Mouse (Mus musculus) urinary bladder, postnatal 36 days (tissue): ENCODE results near the gene Dtnb.

Experiments
- DNase-seq, 2 experiments: peaks; one replicate each; pipeline ENCODE4 v3.0.0; 2022; ENCODE audit warnings: low spot score in 2 of 2, mixed read lengths in 1 of 2

Dtnb gene

DNA sequence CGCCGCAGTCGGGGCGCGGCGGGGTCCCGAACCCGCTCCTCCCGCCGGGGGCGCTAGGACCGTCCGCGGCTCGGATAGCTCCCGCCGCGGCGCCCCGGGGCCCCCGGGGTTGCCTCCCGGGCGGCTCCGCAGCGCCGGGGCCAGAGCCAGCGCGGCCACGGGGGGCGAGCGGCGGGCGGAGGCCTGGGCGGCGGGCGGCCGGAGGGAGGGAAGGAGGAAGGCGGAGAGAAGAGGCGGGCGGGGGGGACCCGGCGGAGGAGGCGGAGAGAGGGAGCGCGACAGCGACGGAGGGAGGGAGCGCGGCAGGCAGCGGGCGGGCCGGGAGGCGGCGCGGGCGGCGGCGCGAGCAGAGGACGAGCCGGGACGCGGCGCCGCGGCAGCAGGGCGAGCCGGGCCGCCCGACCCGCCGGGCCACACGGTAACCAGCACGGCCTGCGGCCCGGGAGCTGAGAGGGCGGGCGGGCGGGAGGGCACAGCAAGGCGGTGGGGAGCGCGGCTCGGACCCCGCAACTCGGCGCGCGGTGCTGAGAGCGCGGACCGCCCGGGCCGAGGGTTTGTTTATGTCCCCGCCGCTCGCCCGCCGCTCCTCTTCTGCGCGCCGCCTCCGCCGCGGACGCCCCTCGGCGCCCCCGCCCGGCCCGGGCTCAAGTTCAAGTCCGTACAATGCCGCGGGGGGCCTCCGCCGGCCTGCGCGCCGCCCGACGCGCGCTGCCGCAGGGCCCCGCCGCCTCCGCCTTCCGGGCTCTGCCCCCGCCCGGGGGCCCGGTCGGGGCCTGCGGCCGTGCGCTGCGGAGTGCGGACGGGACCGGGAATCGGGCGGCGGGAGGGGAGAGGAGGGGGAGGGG is 234.7 kb downstream of the Dtnb start:
- peak; percentile 58 to 76 for DNase-seq

DNA sequence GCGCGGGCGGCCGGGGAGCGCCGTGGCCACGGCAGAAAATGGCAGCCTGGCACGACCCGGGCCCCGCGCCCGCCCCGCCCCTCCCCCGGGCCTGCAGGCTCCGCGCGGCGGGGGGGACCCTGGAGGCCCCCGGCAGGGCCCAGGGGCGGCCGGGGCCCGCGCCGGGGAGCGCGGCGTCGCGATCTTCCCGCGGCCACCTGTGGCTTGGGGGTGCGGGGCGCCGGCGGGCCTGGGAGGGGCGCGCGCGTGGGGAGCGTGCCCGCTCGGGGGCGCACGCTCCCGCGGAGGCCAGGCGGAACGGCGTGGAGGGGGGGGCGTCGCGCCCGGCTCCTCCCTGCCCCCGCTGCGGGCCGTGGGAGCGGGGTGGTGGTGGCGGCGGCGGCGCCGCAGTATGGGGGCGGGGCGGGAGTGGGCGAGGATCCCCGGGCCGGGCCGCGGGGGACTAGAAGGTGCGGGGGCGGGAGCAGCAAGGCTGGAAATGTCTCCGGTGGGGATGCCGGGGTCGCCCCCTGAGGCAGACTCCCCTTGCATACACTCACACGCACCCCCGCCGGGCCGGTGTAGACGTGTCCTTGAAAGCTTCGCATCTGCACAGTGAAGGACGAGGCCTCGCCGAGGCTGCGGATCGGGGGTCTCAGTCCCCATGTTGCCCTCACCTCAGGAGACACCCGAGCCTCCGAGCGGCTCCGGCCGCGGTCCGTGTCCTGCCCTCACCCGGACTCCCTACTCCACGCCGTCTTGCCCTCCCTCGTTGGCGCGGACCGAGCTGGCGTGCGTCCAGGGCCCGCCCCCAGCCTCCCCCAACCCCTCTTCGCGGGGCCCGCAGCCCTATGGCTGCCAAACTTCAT is 235.6 kb downstream of the Dtnb start:
- DNase-seq: peak; percentile 26 to 42

DNA sequence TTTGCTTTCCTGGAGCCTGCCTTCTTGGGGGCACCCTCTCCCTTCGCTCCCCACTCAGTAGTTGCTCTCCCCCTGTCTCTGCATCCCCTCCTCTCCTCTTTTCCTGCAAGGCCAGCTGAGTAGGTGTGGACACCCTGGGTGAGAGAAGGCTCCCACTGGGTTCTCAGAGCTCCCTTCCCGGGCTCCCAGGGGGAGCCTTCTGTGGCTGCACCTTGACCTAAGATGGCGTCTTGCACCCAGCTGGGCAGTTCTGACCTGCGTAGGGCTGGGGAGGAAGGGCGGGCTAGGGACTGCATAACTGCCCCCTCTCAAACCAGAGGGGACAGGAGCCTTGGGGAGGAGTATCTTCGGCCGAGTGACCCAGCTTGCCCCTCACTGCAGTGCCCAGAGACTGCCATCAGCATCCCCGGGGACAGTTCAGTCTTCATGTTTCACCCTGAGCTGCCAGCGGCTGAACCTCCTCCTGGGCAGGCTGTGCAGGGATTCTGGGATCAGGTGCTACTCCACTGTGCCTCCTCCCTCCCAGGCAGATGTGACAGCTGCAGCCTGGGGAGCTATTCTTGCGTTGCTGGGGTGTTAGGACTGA is 236.3 kb downstream of the Dtnb start:
- DNase-seq: peak; percentile 26 to 31

GRCm38 (mm10) chr12:3809520-3810180 is 237.5 kb downstream of the Dtnb start:
- DNase-seq: no peak

DNA sequence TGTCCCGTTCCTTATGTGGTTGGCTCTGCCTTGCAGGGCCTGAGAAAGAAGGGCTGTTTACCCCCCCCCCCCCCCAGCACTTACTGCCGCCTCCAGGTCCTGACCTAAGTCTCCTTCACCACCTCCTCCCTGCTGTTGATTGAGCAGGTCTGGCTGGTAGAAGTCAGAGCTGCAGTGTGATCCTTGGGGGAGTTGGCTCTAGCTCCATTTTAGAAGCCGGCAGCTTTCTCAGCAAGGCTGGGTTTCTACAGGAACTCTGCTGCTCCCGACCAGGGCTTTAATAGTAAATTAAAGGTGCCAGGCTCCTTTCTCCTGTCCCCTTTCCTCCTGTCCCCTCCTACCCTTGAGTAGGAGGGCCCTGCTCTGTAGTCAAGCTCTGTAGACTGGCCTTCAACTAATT is 238.3 kb downstream of the Dtnb start:
- DNase-seq: no peak

- no peak for DNase-seq
These were observed 239.4 kb downstream of the Dtnb start for GRCm38 (mm10) chr12:3811596-3811995.

- no peak for DNase-seq
These were observed 240.1 kb downstream of the Dtnb start for GRCm38 (mm10) chr12:3812251-3812650.

DNA sequence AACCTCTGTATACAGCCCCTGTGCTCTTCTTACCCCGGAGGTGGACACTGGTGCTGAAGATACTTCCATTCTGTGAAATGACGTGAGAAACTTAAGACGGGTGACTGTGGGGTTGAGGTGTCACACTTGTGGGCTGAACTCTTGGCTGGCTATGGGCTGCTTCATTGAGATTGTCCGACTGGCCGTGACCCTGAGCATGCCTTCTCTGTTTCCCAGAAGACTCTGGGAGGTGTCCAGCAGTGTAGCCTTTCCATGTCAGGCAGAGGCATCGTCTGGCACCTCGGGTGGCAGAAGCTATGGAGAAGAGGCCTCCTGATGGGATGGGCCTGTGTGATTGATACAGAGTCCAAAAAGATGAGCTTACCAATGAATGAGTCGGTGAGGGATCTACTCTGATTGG is 241.0 kb downstream of the Dtnb start:
- DNase-seq: no peak

GRCm38 (mm10) chr12:3815386-3815785 is 243.2 kb downstream of the Dtnb start:
- DNase-seq: no peak

- no peak for DNase-seq
These were observed 244.9 kb downstream of the Dtnb start for GRCm38 (mm10) chr12:3817033-3817432.

GRCm38 (mm10) chr12:3817566-3817965 is 245.4 kb downstream of the Dtnb start:
- DNase-seq: no peak

GRCm38 (mm10) chr12:3819899-3820298 is 247.7 kb downstream of the Dtnb start:
- no peak for DNase-seq

DNA sequence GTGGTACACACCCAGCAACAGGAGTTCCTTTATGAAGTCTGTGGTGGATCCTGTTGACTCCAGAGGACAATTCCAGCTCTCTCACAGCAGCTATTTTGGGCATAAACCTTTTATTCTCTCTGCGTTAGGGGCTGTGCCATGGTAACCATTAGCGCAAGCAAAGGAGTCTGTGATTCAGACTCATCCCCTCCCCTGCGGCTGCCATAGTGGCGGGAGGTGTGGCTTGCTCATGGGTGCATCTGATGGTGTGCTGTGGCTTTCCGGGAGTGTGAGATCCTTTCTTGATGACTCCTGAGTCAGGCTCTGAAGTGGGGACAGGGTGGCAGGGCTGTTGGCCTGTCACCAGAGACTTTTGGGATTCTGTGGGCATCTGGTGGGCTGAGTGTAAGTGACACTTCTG is 251.2 kb downstream of the Dtnb start:
- no peak for DNase-seq

GRCm38 (mm10) chr12:3824906-3825713 is 252.9 kb downstream of the Dtnb start:
- no peak for DNase-seq

DNA sequence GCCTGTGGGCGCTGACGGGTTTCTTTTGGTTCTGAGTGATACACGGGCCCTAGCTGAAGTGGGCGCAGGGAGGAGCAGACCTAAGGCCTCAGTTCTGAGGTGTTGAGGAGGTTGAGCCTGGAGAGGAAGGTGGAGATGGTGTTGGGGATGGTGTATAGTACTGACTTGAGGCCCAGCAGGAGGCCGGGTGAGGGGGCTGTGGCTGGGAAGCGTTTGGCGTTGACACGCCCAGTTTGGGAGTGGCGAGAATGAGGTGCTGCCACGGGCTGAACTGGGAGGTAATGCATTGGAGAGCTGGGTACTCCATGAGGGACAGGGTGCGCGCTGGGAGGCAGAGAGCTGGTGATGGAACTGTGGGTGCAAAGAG is 253.5 kb downstream of the Dtnb start:
- no peak for DNase-seq

- DNase-seq: no peak
These were observed 255.6 kb downstream of the Dtnb start for GRCm38 (mm10) chr12:3827771-3828170.
